Mouse (Mus musculus) forebrain, embryonic 11.5 days (tissue): ENCODE data around the gene Pik3ap1. TPM values are rescaled to one million over a fixed set of nuclear protein-coding genes. Genes with fewer than 3 reads are reported as not detected.

Source experiments
- ATAC-seq: fragments of 200-750 bp; cut with Nextera tagmentation; replicated peaks from 2 replicates; pipeline ENCODE4 v1.8.0; 2017; ENCODE audit warnings: moderate TSS enrichment; ENCODE audit not compliant: low FRiP score
- DNase-seq: peaks from one replicate; pipeline ENCODE4 v3.0.0-alpha.2; 2017; ENCODE audit warnings: low spot score
- H3K27ac ChIP-seq: fragments of 300-500 bp; sonication (generic); 2 replicates; pipeline ENCODE4 v1.5.1; 2014; ENCODE audit warnings: low read depth, low read length
- H3K27me3 ChIP-seq: fragments of 300-500 bp; sonication (generic); 2 replicates; pipeline ENCODE4 v1.6.1; 2014; ENCODE audit warnings: mild to moderate bottlenecking, low read length, mixed read lengths; ENCODE audit not compliant: control insufficient read depth, insufficient read depth
- H3K36me3 ChIP-seq: fragments of 300-500 bp; sonication (generic); 2 replicates; pipeline ENCODE4 v1.6.1; 2014; ENCODE audit warnings: mild to moderate bottlenecking, low read length, moderate library complexity, mixed read lengths; ENCODE audit not compliant: control insufficient read depth, insufficient read depth
- H3K4me1 ChIP-seq: fragments of 300-500 bp; sonication (generic); replicated peaks from 2 replicates; pipeline ENCODE4 v1.6.1; 2014; ENCODE audit warnings: low read length, mixed read lengths; ENCODE audit not compliant: control insufficient read depth, insufficient read depth
- H3K4me2 ChIP-seq: fragments of 300-500 bp; sonication (generic); 2 replicates; pipeline ENCODE4 v1.6.1; 2014; ENCODE audit warnings: low read depth, mild to moderate bottlenecking, low read length, moderate library complexity, mixed read lengths; ENCODE audit not compliant: severe bottlenecking
- H3K4me3 ChIP-seq: fragments of 300-500 bp; sonication (generic); 2 replicates; pipeline ENCODE4 v1.5.1; 2014; ENCODE audit warnings: low read depth, low read length
- H3K9ac ChIP-seq: fragments of 300-500 bp; sonication (generic); 2 replicates; pipeline ENCODE4 v1.6.1; 2014; ENCODE audit warnings: low read length
- H3K9me3 ChIP-seq: fragments of 300-500 bp; sonication (generic); 2 replicates; pipeline ENCODE4 v1.6.1; 2016; ENCODE audit warnings: low read length, mixed read lengths; ENCODE audit not compliant: control insufficient read depth
- WGBS: fragments of 180-500 bp; shearing (Covaris S2); extraction: QIAGEN DNeasy Blood & Tissue Kit; methylation state at CpG from one replicate; pipeline ENCODE4 v1.1.7; 2014; 5-methylcytosine and 5-hydroxymethylcytosine counted together
- polyA plus RNA-seq: library from polyadenylated mRNA; unstranded; fragments of >200 nt; fragmentation: Nextera tagmentation; extraction: Ambion mirVana; gene quantifications from 2 replicates; pipeline ENCODE4 v1.2.1, GENCODE M21; 2014

Gene Pik3ap1
- polyA plus RNA-seq, 1 experiment from 2014 or later = 3.3 TPM

GRCm38 (mm10) chr19:41390856-41391255 lies 6.0 kb upstream of the Pik3ap1 start:
- peak; percentile 10 for DNase-seq
- no peak for ATAC-seq
- 91% methylated on average over 8 of the region's 8 CpGs for WGBS
- H3K4me3 ChIP-seq = no peak overlapping the region
- H3K9ac ChIP-seq = no peak overlapping the region
- H3K9me3 ChIP-seq = no peaks in the 10 kb centered on the region
- no peak overlapping the region for H3K27ac ChIP-seq
- no peak overlapping the region for H3K4me2 ChIP-seq
- no peaks in the 10 kb centered on the region for H3K4me1 ChIP-seq
- no peaks in the 10 kb centered on the region for H3K36me3 ChIP-seq
- no peaks in the 10 kb centered on the region for H3K27me3 ChIP-seq

- Histone ChIP-seq H3K4me3 (no peak overlapping the region), H3K27me3 (peaks cover 2% of the 10 kb centered on the region; the same call in 1 of the 2 replicates), H3K9ac (no peak overlapping the region), H3K4me1 (peaks cover 3% of the 10 kb centered on the region; the same call in 1 of the 2 replicates), H3K36me3 (no peaks in the 10 kb centered on the region), H3K9me3 (no peaks in the 10 kb centered on the region), H3K27ac (no peak overlapping the region), H3K4me2 (no peak overlapping the region)
- DNase-seq = no peak
- no peak for ATAC-seq
- WGBS = 56% methylated on average over 6 of the region's 6 CpGs
Measured at GRCm38 (mm10) chr19:41389351-41389750, 4.4 kb upstream of the Pik3ap1 start.

GRCm38 (mm10) chr19:41388242-41388641 lies 3.3 kb upstream of the Pik3ap1 start:
- ATAC-seq = no peak
- DNase-seq = no peak
- Histone ChIP-seq H3K4me3 (no peak overlapping the region), H3K27me3 (peaks cover 2% of the 10 kb centered on the region; the same call in 1 of the 2 replicates), H3K27ac (no peak overlapping the region), H3K4me2 (no peak overlapping the region), H3K9ac (no peak overlapping the region), H3K36me3 (no peaks in the 10 kb centered on the region), H3K4me1 (peaks cover 3% of the 10 kb centered on the region; the same call in 1 of the 2 replicates), H3K9me3 (no peaks in the 10 kb centered on the region)
- WGBS = 89% methylated on average over 7 of the region's 7 CpGs

- no peak for ATAC-seq
- no peak overlapping the region for H3K9ac ChIP-seq
- H3K4me3 ChIP-seq = no peak overlapping the region
- H3K36me3 ChIP-seq = no peaks in the 10 kb centered on the region
- no peak overlapping the region for H3K27ac ChIP-seq
- no peak for DNase-seq
- H3K9me3 ChIP-seq = no peaks in the 10 kb centered on the region
- H3K4me1 ChIP-seq = peaks cover 3% of the 10 kb centered on the region; the same call in 1 of the 2 replicates
- H3K27me3 ChIP-seq = peaks cover 2% of the 10 kb centered on the region; the same call in 1 of the 2 replicates
- H3K4me2 ChIP-seq = no peak overlapping the region
- WGBS = 87% methylated on average over 2 of the region's 2 CpGs
Measured at GRCm38 (mm10) chr19:41387262-41387661, 2.4 kb upstream of the Pik3ap1 start.

GRCm38 (mm10) chr19:41384406-41384851 lies 473 bp downstream of the Pik3ap1 start:
- peak overlapping the region; percentile 49 for H3K4me3 ChIP-seq
- no peak for DNase-seq
- no peak for ATAC-seq
- H3K27ac ChIP-seq = no peak overlapping the region
- peaks cover 2% of the 10 kb centered on the region; the same call in 1 of the 2 replicates for H3K27me3 ChIP-seq
- peak overlapping the region; percentile 39 for H3K9ac ChIP-seq
- WGBS = 12% methylated on average over 12 of the region's 12 CpGs
- peaks cover 3% of the 10 kb centered on the region; the same call in 1 of the 2 replicates for H3K4me1 ChIP-seq
- no peaks in the 10 kb centered on the region for H3K9me3 ChIP-seq
- no peaks in the 10 kb centered on the region for H3K36me3 ChIP-seq
- peak overlapping the region; percentile 99 for H3K4me2 ChIP-seq

GRCm38 (mm10) chr19:41382391-41382978 lies 2.4 kb downstream of the Pik3ap1 start:
- WGBS = 77% methylated on average over 3 of the region's 3 CpGs
- H3K36me3 ChIP-seq = no peaks in the 10 kb centered on the region
- no peak overlapping the region for H3K4me3 ChIP-seq
- H3K9me3 ChIP-seq = no peaks in the 10 kb centered on the region
- no peak for ATAC-seq
- H3K4me1 ChIP-seq = peaks cover 3% of the 10 kb centered on the region; the same call in 1 of the 2 replicates
- H3K27me3 ChIP-seq = peaks cover 2% of the 10 kb centered on the region; the same call in 1 of the 2 replicates
- DNase-seq = no peak
- H3K27ac ChIP-seq = no peak overlapping the region
- H3K4me2 ChIP-seq = no peak overlapping the region
- no peak overlapping the region for H3K9ac ChIP-seq

GRCm38 (mm10) chr19:41381581-41382239 lies 3.2 kb downstream of the Pik3ap1 start:
- Histone ChIP-seq H3K36me3 (no peaks in the 10 kb centered on the region), H3K27me3 (peaks cover 2% of the 10 kb centered on the region; the same call in 1 of the 2 replicates), H3K27ac (no peak overlapping the region), H3K9ac (no peak overlapping the region), H3K9me3 (no peaks in the 10 kb centered on the region), H3K4me3 (no peak overlapping the region), H3K4me1 (peaks cover 3% of the 10 kb centered on the region; the same call in 1 of the 2 replicates), H3K4me2 (no peak overlapping the region)
- WGBS = 75% methylated on average over 9 of the region's 9 CpGs
- DNase-seq (no peak), ATAC-seq (no peak)

- H3K4me1 ChIP-seq = no peaks in the 10 kb centered on the region
- H3K36me3 ChIP-seq = no peaks in the 10 kb centered on the region
- no peaks in the 10 kb centered on the region for H3K27me3 ChIP-seq
- no peak overlapping the region for H3K4me3 ChIP-seq
- DNase-seq (no peak), ATAC-seq (no peak)
- no peak overlapping the region for H3K27ac ChIP-seq
- no peak overlapping the region for H3K9ac ChIP-seq
- WGBS = 92% methylated on average over 3 of the region's 3 CpGs
- no peak overlapping the region for H3K4me2 ChIP-seq
- no peaks in the 10 kb centered on the region for H3K9me3 ChIP-seq
Measured at GRCm38 (mm10) chr19:41379195-41379594, 5.7 kb downstream of the Pik3ap1 start.
